Mouse (Mus musculus): ENCODE measurements around the gene Edn1.

Edn1 gene

GRCm38 (mm10) chr13:42301161-42301721, at the start of gene Edn1:
Edn1 (plus strand) TSS chr13:42301476.
- in situ Hi-C loops (cut with MboI, MseI), result loop anchor here (5.0 kb wide), 1 partner anchor 594 kb away; no protein-coding TSS in a partner anchor

- in situ Hi-C loops (cut with MboI, MseI), result no loop called here
These were observed 47.5 kb upstream of the Edn1 start for GRCm38 (mm10) chr13:42253821-42254220.

- in situ Hi-C loops (cut with MboI, MseI), result no loop called here
These were observed 46.2 kb upstream of the Edn1 start for GRCm38 (mm10) chr13:42255105-42255504.

- in situ Hi-C loops (cut with MboI, MseI), result no loop called here
These were observed 42.9 kb upstream of the Edn1 start for GRCm38 (mm10) chr13:42258422-42258821.

GRCm38 (mm10) chr13:42260667-42261066, 40.6 kb upstream of the Edn1 start:
- in situ Hi-C loops (cut with MboI, MseI), result no loop called here

- in situ Hi-C loops (cut with MboI, MseI), result no loop called here
These were observed 31.2 kb upstream of the Edn1 start for GRCm38 (mm10) chr13:42270051-42270450.

- in situ Hi-C loops (cut with MboI, MseI), result no loop called here
These were observed 24.4 kb upstream of the Edn1 start for GRCm38 (mm10) chr13:42276774-42277454.

- in situ Hi-C loops (cut with MboI, MseI), result no loop called here
These were observed 23.5 kb upstream of the Edn1 start for GRCm38 (mm10) chr13:42277751-42278150.

- in situ Hi-C loops (cut with MboI, MseI), result no loop called here
These were observed 15.4 kb upstream of the Edn1 start for GRCm38 (mm10) chr13:42285896-42286295.

- in situ Hi-C loops (cut with MboI, MseI), result no loop called here
These were observed 14.5 kb upstream of the Edn1 start for GRCm38 (mm10) chr13:42286768-42287167.

- in situ Hi-C loops (cut with MboI, MseI), result no loop called here
These were observed 8.7 kb upstream of the Edn1 start for GRCm38 (mm10) chr13:42292593-42292992.

- in situ Hi-C loops (cut with MboI, MseI), result no loop called here
These were observed 3.0 kb upstream of the Edn1 start for GRCm38 (mm10) chr13:42298302-42298701.

- in situ Hi-C loops (cut with MboI, MseI), result no loop called here
These were observed 2.5 kb upstream of the Edn1 start for GRCm38 (mm10) chr13:42298766-42299165.

GRCm38 (mm10) chr13:42300567-42300966, 709 bp upstream of the Edn1 start:
- in situ Hi-C loops (cut with MboI, MseI), result loop anchor here (5.0 kb wide), 1 partner anchor 593 kb away; no protein-coding TSS in a partner anchor

GRCm38 (mm10) chr13:42301961-42302861, 935 bp downstream of the Edn1 start:
- in situ Hi-C loops (cut with MboI, MseI), result loop anchor here (5.0 kb wide), 1 partner anchor 595 kb away; no protein-coding TSS in a partner anchor

- in situ Hi-C loops (cut with MboI, MseI), result loop anchor here (5.0 kb wide), 1 partner anchor 596 kb away; no protein-coding TSS in a partner anchor
These were observed 2.1 kb downstream of the Edn1 start for GRCm38 (mm10) chr13:42303180-42303929.

- in situ Hi-C loops (cut with MboI, MseI), result loop anchor here (5.0 kb wide), 1 partner anchor 597 kb away; no protein-coding TSS in a partner anchor
These were observed 2.9 kb downstream of the Edn1 start for GRCm38 (mm10) chr13:42304139-42304538.

GRCm38 (mm10) chr13:42306870-42307800, 5.9 kb downstream of the Edn1 start:
- in situ Hi-C loops (cut with MboI, MseI), result no loop called here

GRCm38 (mm10) chr13:42308368-42309103, 7.3 kb downstream of the Edn1 start:
- in situ Hi-C loops (cut with MboI, MseI), result no loop called here

- in situ Hi-C loops (cut with MboI, MseI), result no loop called here
These were observed 8.5 kb downstream of the Edn1 start for GRCm38 (mm10) chr13:42309804-42310203.
